Mouse (Mus musculus): Measurements from ENCODE around the gene Nup188.
A peak's percentile ranks its signal among the peaks of the same experiment; 100 is the strongest.

The Nup188 gene

GRCm38 (mm10) chr2:30381377-30381725, 95.2 kb downstream of the Nup188 start:
- no peak for DNase-seq (ENCODE audit: low read depth, low spot score)

DNA sequence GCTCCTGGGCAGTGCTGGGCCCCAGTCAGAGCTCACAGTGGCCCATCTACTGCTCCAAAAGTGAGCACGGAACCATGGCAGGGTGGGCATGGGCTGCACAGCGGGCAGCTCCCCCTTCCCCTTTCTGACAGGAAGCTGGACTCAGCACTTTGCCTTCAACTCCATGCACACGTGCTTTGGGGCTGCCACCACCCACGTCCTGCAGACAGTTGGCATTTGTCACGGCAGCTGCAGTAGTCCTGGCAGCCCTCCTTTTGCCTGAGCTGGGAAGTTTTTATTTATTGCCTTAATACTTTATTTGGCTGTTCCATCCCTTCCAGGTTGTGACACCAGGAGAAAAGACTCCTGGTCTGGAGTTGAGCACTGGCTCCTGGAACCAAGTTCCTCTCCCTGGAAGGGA, 98.6 kb downstream of the Nup188 start:
- DNase-seq (ENCODE audit: low read depth, low spot score): no peak

- no peak for DNase-seq (ENCODE audit: low read depth, low spot score)
Measured at GRCm38 (mm10) chr2:30385591-30385990, 99.4 kb downstream of the Nup188 start.

DNA sequence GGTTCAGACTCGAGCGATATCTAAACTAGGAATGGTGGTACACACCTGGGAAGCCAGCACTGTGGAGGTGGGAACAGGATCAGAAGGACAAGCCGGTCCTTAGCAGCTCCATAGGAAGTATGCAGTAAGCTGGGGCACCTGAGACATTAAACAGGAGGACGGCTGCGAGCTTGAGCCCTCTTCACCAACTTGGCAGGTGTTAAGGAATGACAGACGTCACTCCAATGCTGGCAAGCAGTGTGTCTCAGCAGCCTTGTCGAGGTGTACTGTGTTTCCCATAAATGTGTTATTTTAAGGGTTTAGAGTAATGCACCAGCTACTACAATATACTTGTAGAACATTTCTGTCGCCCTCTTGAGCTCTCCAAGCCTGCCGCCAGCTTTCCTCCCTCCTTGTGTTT, 100.7 kb downstream of the Nup188 start:
- no peak for DNase-seq (ENCODE audit: low read depth, low spot score)

DNA sequence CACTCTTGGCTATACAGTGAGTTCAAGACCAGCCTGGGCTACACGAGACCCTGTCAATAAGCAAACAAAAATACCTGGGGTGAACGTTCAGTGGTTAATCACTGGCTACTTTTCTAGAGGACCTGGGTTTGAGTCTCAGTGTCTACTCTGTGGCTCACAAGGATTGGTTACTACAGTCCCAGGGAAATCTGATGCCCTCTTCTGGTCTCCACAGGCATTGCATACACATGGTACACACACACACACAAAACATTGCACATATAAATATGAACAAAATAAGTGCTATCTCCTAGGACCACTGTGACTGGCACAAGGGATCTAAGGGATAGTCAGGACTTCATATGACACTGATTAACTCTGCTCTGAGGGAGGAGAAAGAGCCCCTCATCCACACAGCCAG, 102.8 kb downstream of the Nup188 start:
- no peak for DNase-seq (ENCODE audit: low read depth, low spot score)

GRCm38 (mm10) chr2:30392114-30392576, 105.9 kb downstream of the Nup188 start, which contains the start of gene Dolpp1:
TSS of gene Dolpp1 (plus strand) at chr2:30392254.
- peak; percentile 98 for DNase-seq (ENCODE audit: low read depth, low spot score)

- DNase-seq (ENCODE audit: low read depth, low spot score): peak; percentile 63
Measured at GRCm38 (mm10) chr2:30392577-30393369, 106.6 kb downstream of the Nup188 start.

GRCm38 (mm10) chr2:30393370-30393656, 107.1 kb downstream of the Nup188 start:
- no peak for DNase-seq (ENCODE audit: low read depth, low spot score)

Data from CD4-positive helper T cell, adult 2 months (primary cell).